Mouse (Mus musculus): Measurements from ENCODE around the gene Flt4. TPM values are rescaled to one million over a fixed set of nuclear protein-coding genes. Genes with fewer than 3 reads are reported as not detected.

Gene Flt4
- polyA plus RNA-seq, 1 experiment from 2014 or later, result 2.0 TPM

Other genes with a start within 250 kb of the Flt4 start
- not detected in 2 replicates for gene Olfr1389, start 186.2 kb upstream of the Flt4 start, polyA plus RNA-seq (2015; fragmentation: Nextera tagmentation; extraction: Ambion mirVana)
- 0.08 and 0.12 TPM in 2 replicates for gene Olfr1388, start 172.6 kb upstream of the Flt4 start, polyA plus RNA-seq (2015; fragmentation: Nextera tagmentation; extraction: Ambion mirVana)
- gene Olfr1387, start 153.9 kb upstream of the Flt4 start, polyA plus RNA-seq (2015; fragmentation: Nextera tagmentation; extraction: Ambion mirVana), result not detected in 2 replicates
- not detected in 2 replicates for gene Olfr1386, start 144.2 kb upstream of the Flt4 start, polyA plus RNA-seq (2015; fragmentation: Nextera tagmentation; extraction: Ambion mirVana)
- not detected in 2 replicates for gene Olfr1385, start 120.2 kb upstream of the Flt4 start, polyA plus RNA-seq (2015; fragmentation: Nextera tagmentation; extraction: Ambion mirVana)
- not detected in 2 replicates for gene Olfr1384, start 102.5 kb upstream of the Flt4 start, polyA plus RNA-seq (2015; fragmentation: Nextera tagmentation; extraction: Ambion mirVana)
- gene Olfr1383, start 89.6 kb upstream of the Flt4 start, polyA plus RNA-seq (2015; fragmentation: Nextera tagmentation; extraction: Ambion mirVana), result not detected in 2 replicates
- gene Olfr1382, start 81.0 kb upstream of the Flt4 start, polyA plus RNA-seq (2015; fragmentation: Nextera tagmentation; extraction: Ambion mirVana), result not detected in 2 replicates
- not detected in 2 replicates for gene Olfr1381, start 65.8 kb upstream of the Flt4 start, polyA plus RNA-seq (2015; fragmentation: Nextera tagmentation; extraction: Ambion mirVana)
- gene Olfr1380, start 52.4 kb upstream of the Flt4 start, polyA plus RNA-seq (2015; fragmentation: Nextera tagmentation; extraction: Ambion mirVana), result not detected in 2 replicates
- gene Scgb3a1, start 54.3 kb downstream of the Flt4 start, polyA plus RNA-seq (2015; fragmentation: Nextera tagmentation; extraction: Ambion mirVana), result 0.36 and 0.56 TPM in 2 replicates
- 42.6 and 46.3 TPM in 2 replicates for gene Cnot6, start 103.5 kb downstream of the Flt4 start, polyA plus RNA-seq (2015; fragmentation: Nextera tagmentation; extraction: Ambion mirVana)
- 6.4 and 6.8 TPM in 2 replicates for gene Gfpt2, start 184.9 kb downstream of the Flt4 start, polyA plus RNA-seq (2015; fragmentation: Nextera tagmentation; extraction: Ambion mirVana)
- gene Mapk9, start 237.5 kb downstream of the Flt4 start, polyA plus RNA-seq (2015; fragmentation: Nextera tagmentation; extraction: Ambion mirVana), result 69.5 and 69.6 TPM in 2 replicates

Data from hindbrain, embryonic 15.5 days (tissue).